Mouse (Mus musculus): ENCODE data around the gene Slc43a1.
"Not testable (repeated sequence)": the region's sequence is repeated elsewhere in the genome, so short reads cannot be mapped to it uniquely, and the experiment has no call there.

The Slc43a1 gene

DNA sequence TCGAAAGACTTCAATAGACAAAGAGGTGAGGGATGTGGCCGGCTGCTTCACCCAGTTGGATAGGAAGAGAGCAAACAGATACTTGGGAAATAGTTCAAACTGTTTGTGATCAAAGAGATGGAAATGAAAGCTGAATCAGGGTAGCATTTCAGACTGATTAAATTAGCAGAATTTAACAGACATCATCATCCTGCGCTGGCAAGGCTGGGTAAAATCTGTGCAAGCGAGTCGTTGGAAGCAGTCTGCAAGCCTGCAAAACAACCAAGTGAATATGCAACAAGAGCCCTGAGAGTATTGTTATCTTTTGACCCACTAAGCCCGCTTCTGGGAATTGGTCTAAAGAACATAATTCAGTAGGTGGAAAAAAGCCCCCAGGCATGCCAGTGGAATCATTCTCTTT, 54.7 kb downstream of the Slc43a1 start:
- in situ Hi-C loops (cut with MboI, MseI): no loop called here

DNA sequence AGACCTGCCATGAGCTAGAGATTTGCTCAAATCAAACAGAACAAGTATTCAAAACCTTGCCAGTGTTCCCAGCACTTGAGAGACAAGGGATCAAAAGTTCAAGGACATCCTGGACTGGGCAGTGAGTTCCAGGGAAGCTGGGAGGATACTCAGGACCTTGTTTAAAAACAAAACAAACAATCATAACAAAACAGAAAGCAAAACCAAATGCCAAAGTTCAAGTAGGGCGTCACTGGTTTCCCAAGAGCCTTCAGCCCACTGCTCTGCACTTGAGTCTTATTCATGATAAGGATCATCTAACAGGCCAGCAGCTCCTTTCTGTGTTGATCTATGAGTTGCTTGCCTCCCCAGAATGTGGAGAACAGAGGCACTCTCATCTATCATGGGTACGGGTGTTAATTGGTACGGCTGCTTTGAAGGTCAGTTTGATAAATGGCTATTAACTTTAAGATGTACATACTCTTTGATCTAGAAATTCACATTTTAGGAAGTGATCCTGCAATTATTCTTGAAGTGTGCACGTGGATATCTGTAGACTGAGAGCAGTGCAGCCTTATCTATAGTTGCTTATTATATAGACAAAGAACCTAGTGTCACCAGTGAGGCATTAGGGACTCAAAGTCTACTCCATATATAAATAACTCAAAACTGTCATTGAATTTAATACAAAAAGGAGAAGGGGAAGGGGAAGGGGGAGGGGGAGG, 57.0 kb downstream of the Slc43a1 start:
- in situ Hi-C loops (cut with MboI, MseI): no loop called here

- in situ Hi-C loops (cut with MboI, MseI): not testable (repeated sequence)
These were observed 58.0 kb downstream of the Slc43a1 start for GRCm38 (mm10) chr2:84896686-84897085.

DNA sequence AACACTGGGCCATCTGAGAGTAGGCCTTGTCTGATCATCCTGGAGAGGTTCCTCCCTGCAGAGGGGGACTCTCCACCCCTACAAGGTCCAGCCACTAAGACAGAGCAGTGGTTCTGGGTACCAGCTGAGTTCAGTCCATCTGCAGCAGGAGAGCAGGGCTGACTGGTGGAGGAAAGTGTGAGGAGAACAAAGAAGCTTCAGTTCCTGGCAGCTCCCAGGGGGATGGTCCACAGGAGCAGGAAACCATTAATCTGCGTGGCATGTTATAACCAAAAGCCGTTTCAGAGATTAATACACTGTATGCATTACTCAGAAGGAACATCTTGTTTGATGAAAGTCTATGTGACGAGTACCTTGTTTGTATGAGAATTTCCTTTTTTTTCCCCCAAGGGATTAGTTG, 74.1 kb downstream of the Slc43a1 start:
- in situ Hi-C loops (cut with MboI, MseI): no loop called here

Data from T-helper 17 cell (primary cell).